Comparison of ENCODE assay signal across 8 mouse cellular contexts in genomic region chr1:82476256-82476655, GRCm38 (mm10).
DNase-seq lines count a peak whose midpoint lies in the region; ATAC-seq and TF ChIP-seq lines count a peak whose summit lies in the region.

No protein-coding gene starts in this region.

- H3K27ac ChIP-seq in embryonic fibroblast, embryonic 13.5 days (ENCODE audit: insufficient read depth, low read length) = no peak overlapping the region
- no peak overlapping the region for H3K27ac ChIP-seq in neural tube, embryonic 11.5 days (ENCODE audit: low read depth, low read length)

- TF ChIP-seq POLR2A in embryonic fibroblast, embryonic 13.5 days (IDR thresholded peaks at IDR 0.05; ENCODE audit: low read depth, low read length) = no peak

- H3K4me1 ChIP-seq in embryonic fibroblast, embryonic 13.5 days (ENCODE audit: control insufficient read depth, insufficient read depth, low read length) = peaks cover 2% of the 10 kb centered on the region; the same call in 1 of the 2 replicates
- peaks cover 18% of the 10 kb centered on the region for H3K4me1 ChIP-seq in neural tube, embryonic 11.5 days (ENCODE audit: control insufficient read depth, insufficient read depth, low read length)

- ATAC-seq in neural tube, embryonic 11.5 days (ENCODE audit: insufficient read depth, low FRiP score, low TSS enrichment) = peak; percentile 67; the same call in 1 of the 2 replicates

- H3K36me3 ChIP-seq in neural tube, embryonic 11.5 days (ENCODE audit: control insufficient read depth, insufficient read depth, low read length) = no peaks in the 10 kb centered on the region

- H3K9ac ChIP-seq in neural tube, embryonic 11.5 days (ENCODE audit: low read length) = no peak overlapping the region

- 38% methylated on average over 11 of the region's 11 CpGs for WGBS in neural tube, embryonic 11.5 days

- H3K27me3 ChIP-seq in neural tube, embryonic 11.5 days (ENCODE audit: control insufficient read depth, insufficient read depth, low read length) = no peaks in the 10 kb centered on the region

- DNase-seq in adrenal gland, postnatal 36 days = peak; percentile 9 to 14
- DNase-seq in adrenal gland, adult 2 months = no peak
- DNase-seq in ovary, postnatal 14 days (ENCODE audit: low spot score) = peak; percentile 39
- no peak for DNase-seq in ovary, postnatal 36 days (ENCODE audit: low spot score)
- DNase-seq in hindlimb bud, embryonic 11.5 days (ENCODE audit: extremely low spot score, low read depth, low spot score) = peak; percentile 47
- peak; percentile 65 for DNase-seq in neural tube, embryonic 11.5 days (ENCODE audit: low spot score)
- no peak for DNase-seq in urinary bladder, postnatal 36 days (ENCODE audit: low spot score in 2 of 2)

- H3K9me3 ChIP-seq in neural tube, embryonic 11.5 days (ENCODE audit: control insufficient read depth, low read length) = no peaks in the 10 kb centered on the region

- H3K4me2 ChIP-seq in neural tube, embryonic 11.5 days (ENCODE audit: low read depth) = no peak overlapping the region

- no peak overlapping the region for H3K4me3 ChIP-seq in embryonic fibroblast, embryonic 13.5 days (ENCODE audit: insufficient read depth, low read length)
- H3K4me3 ChIP-seq in neural tube, embryonic 11.5 days (ENCODE audit: low read depth, low read length) = no peak overlapping the region

- TF ChIP-seq CTCF in embryonic fibroblast, embryonic 13.5 days (IDR thresholded peaks at IDR 0.05; ENCODE audit: borderline replicate concordance, insufficient read depth, low read length) = peak; percentile 88

Comparison
In these comparisons a context has a peak if more than half of its experiments do, and no peak if none do; other contexts are left out.
1. DNase-seq: peak in adrenal gland, postnatal 36 days (2 of 2), ovary, postnatal 14 days (single experiment), hindlimb bud, embryonic 11.5 days (single experiment) and neural tube, embryonic 11.5 days (single experiment); none in adrenal gland, adult 2 months (single experiment), ovary, postnatal 36 days (single experiment) and urinary bladder, postnatal 36 days (0 of 2).